Mouse (Mus musculus): ENCODE measurements around the gene Zc3h8.
A peak's percentile ranks its signal among the peaks of the same experiment; 100 is the strongest.

Gene Zc3h8

DNA sequence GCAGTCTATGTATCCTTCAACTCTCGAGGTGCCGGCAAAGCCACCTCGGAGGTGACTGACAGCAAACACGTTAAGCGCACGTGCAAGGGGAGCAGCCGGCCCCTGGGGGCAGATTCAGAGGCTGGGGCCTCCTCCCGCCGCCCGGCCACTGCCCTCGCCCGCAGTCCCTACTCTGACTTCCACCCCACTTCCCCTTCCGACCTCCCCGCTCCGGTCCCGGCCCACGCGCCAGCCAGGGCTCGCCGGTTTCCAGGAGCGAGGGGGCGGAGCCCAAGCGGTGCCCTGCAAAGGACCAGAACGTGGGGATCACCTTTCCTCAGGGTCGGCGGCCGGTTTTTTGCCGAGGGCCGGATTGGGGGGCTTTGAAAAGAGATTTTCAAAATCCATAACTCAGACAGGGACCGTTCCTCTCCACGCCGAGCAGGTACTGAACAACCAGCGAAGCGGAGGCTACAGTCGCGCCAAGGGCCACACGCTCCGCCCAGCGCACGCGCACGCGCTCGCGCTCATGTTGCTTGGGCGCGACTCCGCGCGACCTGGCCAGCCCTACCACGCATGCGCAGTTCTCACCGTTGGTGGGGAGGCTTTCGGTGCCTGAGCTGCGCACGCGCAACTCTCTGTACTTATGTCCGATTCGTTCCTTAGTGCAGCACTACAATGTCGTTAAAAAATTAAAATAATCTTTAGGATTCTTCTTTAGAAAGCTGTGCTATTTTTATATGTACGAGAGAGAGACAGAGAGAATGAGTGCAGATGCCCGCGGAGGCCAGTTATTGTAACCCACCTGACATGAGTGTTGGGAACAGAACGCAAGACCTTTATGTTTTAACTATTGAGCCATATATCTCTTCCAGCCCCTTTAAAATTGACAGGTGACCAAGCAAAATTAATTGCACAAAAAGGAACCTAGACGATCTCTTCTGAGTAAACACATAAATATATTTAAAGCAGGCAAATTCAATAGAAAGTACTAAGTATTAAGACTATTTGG is at the start of gene Zc3h8:
TSS of gene Zc3h8 (minus strand) at position 540 of the 991 bp plus-strand sequence.
- DNase-seq: peak; percentile 98

DNA sequence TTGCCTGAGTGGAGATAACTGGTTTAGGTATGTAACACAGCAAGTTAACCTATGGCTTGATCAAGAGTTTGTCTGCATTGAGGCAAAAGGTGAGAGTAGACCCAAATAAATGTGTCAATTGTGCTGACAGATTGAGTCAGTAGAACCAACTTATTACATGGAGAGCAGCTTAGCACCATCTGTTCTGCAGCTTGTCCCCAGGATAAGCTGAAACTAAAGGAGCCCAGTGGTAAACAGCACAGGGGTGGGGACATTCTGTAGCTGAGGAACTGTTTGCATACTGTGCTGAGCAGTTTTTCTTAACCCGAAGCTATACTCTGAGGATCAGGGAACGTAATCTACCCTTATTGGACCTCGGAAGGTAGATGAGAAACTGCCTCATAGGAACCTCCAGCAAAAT is 40.9 kb upstream of the Zc3h8 start:
- no peak for DNase-seq

DNA sequence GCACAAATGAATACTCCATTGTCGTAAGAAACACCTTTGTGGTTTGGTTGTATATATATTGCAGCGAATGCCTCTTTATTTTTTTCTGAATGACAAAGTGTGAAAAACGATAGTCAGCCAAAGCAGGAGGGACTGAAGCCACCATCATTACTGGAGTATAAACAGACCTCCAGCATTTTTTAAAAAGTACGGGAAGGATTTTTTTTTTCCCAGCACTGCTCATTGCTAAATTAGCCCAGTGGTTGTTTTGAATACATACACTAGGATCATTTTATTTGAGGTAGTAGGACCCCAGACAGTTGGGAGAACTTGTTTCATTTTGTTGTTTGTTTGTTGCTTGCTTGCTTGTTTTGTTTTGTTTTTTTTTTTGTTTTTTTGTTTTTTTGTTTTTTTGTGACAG is 31.7 kb upstream of the Zc3h8 start:
- no peak for DNase-seq

DNA sequence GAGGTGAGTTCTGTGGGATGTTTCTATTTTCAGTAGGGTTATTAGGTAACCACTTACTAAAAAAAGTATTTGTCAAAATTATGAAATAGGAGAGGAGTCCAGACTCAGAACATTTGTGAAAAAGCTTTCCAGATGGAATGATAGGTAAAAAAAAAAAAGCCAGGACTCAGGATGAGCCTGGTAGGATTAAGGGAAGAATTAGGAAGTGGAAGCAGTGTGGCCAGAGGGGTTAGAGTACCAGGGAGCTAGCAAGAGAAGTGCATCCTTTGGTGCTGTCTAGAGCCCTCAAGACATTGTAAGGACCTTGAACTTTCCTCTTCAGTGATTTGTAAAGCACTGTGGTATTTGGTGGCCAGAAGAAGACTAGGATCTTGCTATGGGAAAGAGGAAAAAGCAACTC is 28.4 kb upstream of the Zc3h8 start:
- no peak for DNase-seq

DNA sequence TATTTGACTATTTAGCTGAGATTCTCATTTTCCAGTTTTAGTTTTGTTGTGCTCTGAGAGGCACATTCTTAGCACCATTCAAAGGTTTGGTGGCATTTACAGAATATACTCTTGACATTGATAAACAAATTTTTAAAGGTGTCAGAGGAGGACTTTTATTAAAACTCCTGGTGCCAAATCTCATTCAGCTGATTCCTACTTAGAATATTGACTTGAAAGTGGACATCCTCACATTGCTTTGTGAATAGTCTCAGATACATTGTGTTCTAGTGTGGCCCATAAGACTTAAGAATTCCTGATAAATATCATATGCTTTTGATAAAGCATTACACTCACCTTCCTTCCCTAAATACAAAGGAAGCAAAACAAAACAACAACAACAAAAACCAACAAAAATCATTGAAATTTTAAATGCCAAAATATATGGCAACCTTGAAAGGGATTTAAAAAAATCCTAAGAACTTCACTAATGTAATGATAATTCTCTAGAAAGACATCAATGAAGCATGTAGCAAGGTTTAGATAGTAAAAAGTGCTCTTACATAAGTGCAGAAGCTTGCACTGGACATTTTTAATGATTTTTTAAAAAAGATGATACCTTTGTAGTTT is 24.7 kb upstream of the Zc3h8 start:
- DNase-seq: no peak

DNA sequence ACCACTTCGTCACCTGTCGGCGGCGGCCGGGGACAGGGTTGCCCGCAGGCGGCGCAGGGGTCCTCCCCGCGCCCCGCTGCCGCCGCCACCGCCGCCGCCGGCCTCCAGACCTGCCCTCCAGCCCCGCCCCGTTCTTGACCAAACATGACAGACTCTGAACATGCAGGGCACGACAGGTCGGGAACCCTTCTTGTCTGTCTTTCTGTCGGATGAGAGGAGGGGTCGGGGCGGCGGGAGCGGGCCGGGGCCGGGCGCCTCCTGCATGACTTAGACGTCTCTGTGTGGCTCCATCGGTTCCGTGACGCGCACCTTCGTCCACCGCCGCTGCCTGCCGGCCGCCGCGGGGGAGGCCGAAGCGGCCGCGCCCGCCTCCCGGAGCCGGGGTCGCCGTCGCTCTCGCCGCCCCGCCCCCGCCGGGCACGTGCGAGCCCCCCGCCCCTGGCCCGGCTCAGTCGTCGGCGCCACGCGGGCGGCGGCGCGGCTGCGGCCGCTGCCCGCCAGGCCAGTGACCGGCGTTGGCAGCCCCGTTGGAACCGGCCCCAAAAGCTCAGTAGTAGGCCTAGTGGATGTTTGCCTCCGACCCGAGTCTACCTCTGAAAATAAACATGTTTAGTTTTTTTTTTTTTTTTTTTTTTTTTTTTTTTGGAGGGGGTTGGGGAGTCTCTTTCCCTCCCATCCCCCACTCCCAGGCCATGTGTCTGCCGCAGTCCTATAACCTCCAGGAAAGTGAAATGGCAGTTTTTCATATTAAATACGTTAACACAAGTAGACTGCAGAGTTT is 24.0 kb upstream of the Zc3h8 start, which contains the start of gene Gm10762:
TSS of gene Gm10762 (minus strand) at position 65 of the 781 bp plus-strand sequence.
- peak; percentile 88 for DNase-seq

DNA sequence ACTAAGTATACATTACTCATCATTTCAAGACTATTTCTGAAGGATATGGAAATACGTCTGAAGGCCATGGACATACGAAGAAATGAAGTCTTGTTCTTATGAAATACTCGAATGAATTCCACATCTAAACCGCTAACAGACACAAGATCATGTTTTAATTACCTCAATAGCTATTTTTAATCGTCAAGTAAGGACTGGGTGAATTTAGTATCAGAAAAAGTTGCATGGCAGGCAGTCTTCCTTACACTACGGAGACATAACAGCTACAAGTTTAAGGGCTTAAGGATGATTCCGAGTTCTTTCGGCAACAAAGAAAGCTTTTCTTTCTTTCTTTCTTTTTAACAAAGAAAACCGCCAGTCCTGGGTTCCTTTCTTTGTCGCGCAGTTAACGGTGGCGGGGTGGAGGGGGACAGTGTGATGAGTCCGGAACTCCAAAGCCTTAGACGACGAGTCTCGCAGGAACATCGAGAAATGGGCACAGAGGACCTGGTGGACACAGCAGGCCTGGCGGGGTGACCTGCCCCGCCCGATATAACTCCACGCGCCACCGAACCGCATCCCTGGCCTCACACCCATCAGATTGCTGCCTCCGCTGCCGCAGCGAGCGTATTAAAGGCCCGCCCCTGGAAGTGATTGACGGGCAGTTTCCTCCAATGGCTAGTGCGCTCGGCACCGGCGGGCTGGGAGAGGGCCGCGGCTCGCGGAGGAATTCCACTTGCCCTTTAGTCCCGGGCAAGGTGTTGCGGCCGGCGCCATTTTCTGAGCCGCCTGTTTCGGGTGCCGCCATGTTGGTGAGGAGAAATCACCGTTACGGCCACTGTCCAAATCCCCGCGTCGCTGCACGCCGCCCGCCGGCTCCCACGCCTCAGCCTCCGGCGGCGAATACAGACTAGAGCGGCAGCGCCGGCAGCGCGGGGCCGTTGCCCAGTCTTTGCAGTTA is 23.0 kb upstream of the Zc3h8 start, which contains the start of gene Zc3h6:
TSS of gene Zc3h6 (plus strand) at position 762 of the 940 bp plus-strand sequence.
- DNase-seq: peak; percentile 100

DNA sequence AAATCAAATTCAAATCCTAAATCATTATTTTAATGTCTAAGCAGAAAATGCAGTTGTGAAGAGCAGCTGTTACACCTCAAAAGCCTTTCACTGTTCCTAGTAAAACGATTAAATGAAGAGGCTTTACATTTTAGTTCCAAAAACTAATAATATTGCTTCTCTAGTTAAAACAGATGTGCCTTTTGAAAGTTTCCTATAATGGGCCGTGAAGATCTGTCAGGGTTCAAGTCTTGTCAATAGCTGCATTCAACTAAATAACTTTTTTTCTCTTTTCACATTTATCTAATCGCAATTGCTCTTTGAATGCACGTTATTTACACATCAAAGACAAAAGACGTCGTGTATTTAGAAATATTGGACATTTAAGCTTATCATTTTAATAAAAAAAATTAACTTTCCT is 22.4 kb upstream of the Zc3h8 start:
- DNase-seq: no peak

DNA sequence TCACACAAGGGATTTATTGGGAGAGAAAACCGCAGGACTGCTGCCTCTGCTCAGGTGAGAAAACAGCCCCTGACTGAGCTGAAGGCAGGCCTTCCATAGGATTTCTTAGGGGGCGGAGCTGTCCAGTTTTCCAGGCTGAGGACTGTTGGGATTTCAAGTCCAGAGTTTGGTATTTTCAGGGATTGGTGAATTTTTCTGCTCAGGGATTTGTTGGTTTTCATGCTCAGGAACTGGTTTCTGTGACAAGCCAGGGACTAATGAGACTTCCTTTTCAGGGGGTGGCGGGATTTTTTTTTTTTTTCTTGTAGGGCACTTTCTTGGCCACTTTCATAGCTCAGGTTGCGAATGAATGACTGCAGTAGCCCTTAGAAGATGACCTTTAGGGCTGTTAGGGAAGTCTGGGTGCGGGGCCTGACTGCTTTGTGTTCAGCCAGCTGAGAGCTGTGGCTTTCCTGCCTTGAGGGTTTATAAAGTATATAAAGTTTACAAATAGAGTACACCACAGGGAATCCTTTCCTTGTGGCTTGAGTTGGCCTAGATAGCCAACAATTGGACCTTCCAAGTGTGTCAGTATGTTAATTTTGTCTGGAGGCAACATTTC is 21.7 kb upstream of the Zc3h8 start:
- no peak for DNase-seq

DNA sequence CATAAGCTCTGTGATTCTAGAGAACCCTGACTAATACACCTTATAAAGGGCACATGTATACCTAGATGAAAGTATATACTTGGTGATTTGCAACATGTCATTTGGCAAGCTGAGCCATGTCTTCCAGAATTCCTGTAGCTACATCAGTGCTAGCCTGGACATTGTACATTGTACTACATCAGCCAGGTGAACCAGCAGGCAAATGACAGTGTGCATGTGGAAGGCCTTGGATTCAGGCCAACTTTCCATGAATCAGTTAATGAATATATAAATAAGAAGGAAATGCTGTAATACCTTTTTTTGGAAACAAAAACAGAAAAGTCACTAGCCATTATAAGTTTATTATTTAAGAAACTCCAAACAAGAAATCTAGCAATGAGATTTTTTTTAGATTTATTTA is 10.3 kb upstream of the Zc3h8 start:
- DNase-seq: no peak

DNA sequence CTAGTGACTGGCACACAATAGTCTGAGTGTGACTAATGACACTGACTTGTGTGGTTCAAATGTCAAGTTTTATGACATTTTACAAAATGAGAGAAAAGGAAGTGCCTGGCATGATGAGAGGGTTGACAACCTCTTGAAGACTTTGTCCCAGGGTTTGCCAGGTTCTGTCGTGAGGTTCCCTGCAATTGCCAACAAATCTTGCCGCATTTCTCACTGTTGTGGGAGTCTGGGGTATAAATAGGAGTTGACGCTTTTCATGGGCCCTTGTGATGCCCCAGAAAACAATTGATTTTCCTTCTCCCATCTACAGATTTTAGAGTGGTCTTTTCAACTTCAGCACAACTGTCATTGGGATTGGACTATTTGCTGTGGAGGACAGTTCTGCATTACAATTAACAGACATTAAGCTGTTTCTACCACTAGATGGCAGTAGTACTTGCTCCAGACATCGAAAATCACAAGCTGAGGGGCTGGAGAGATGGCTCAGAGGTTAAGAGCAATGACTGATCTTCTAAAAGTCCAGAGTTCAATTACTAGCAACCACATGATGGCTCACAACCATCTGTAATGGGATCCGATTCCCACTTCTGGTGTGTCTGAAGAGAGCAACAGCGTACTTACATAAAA is 4.2 kb upstream of the Zc3h8 start:
- no peak for DNase-seq

DNA sequence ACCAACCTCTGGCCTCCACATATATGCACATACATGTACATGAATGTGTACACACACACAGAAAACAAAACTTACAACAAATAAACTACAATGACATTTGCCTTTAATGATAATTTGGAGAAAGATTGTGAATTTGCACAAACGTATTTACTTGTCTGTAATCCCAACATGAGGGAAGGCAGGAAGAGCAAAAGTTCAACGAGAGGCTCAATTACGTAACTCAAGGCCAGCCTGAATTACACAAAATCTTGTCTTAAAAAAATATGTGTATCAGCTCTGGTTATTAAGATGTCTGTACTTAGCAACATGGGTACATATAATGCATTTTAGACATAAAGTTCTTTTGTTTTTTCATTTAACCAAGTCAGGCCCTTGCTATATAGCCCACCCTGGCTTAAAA is 7.6 kb downstream of the Zc3h8 start:
- no peak for DNase-seq

DNA sequence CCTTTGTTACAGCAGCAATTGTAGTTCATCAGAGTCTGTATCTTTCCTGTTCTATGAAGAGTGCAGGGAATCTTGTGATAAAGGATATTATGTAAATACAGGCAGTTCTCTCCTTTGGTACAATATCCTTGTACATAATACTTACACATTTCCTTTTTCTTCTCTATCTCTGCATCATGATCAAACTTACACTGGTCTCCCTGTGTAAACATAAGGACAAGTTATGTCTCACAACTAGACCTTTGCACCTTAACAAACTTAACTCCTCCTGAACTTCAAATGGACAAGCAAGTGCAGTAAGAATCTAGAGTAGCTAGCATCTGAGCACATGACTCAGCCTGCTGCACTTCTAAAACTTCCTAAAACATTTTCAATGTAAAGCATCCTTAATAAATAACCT is 13.2 kb downstream of the Zc3h8 start:
- DNase-seq: no peak

DNA sequence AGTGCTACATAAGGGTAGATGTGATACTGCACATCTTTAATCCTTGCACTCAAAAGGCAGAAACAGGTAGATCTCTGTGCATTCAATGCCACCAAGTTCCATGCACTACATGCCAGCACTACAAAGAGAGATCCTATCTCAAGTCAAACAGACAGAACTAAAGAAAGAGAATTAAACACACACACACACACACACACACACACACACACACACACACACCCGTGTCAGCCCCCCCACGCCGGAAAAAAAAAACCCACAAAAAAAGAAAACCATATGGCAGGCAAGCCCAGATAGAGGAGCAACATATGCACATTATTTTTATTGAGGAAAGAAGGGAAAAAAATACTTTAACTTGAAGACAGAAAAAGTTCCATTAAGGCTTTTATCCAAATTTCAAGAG is 15.4 kb downstream of the Zc3h8 start:
- DNase-seq: no peak

DNA sequence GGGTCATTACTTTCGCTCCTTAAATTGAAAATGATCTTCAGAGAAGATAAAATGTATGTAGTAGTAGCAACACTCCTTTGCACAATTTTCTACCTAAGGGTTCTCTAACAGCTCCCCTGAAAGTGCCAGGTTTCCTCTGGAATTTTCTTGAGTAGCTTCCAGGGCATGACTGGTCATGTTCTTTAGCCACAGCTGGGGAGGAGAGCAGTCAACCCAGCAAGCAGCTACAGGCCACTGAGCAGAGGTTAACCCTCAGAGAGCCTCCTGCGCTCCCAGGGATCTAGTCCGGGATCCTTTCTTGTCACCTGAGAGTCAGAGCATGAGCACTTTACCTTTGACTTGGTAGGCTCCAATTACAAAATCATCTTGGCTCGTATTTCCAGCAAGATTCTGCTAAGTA is 19.1 kb downstream of the Zc3h8 start:
- DNase-seq: no peak

DNA sequence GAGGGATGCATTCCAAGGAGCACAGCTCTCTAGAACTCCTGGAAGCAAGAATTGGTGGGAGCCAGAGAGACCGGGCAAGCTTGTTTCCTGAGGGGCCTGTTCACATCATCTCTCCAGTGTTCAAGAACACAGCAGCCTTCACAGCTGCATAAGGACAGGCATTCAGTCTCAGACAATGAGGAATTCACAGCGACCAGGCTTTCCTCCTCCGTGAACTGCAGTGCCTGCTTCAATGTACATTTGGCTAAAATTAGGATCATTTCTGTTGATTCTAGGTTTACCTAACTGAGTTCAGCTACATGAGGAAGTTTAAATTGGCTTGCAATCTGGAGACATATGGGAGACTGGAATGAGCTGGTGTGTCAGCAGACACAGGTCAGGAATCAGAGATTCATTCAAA is 27.3 kb downstream of the Zc3h8 start:
- no peak for DNase-seq

DNA sequence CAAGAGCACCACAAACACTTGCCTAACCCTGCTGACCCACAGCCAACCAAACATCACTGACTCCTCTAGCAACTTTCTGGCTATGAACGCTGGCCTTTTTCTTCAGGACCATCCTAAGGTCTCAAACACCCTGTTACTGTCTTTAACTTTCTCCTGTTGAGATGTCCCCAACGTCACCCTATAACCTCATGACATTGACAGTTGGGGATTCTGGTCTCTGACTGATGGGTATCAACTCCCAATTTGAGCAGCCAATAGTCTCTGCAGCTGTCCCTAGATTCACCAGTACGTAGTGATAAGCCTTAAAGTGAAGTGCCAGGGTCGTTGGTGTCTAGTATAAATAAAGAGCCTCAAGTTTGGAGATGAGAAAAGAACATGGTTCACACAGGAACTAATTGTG is 28.9 kb downstream of the Zc3h8 start:
- DNase-seq: no peak

DNA sequence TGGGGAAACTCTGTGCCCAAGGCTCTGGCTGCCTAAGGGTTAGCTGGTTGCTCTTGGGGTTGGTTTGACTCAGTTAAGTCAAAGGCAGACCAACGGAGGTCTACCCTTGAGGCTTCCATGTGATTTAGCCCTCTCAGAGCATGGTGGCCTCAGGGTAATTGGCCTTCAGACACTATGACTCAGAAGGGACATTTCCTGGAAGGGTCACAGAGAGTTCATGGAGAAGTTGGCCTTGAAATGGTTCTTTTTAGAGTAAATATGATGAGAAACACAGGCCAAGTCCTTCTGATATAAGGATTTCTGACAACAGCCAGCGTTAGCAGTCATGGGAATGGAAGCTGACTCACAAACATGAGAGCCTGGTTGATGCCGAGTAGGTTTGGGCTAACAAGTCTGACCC is 40.2 kb downstream of the Zc3h8 start:
- no peak for DNase-seq

DNA sequence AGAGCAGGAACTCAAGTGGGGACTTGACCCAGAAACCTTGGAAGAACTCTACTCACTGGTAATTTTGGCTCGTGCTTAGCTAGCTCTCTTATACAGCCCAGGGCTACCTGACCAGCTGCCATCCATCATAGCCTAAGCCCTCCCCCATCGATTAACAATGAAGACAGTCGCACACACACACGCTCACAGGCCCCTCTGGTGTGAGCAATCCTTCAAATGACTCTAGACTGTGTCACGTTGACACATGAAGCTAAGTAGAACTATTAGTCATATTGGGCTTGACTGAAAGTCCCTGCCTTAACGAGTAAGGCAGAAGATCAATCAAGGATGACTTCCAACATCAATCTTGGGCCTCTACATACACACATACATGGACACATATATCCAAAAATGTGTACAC is 41.0 kb downstream of the Zc3h8 start:
- DNase-seq: no peak

DNA sequence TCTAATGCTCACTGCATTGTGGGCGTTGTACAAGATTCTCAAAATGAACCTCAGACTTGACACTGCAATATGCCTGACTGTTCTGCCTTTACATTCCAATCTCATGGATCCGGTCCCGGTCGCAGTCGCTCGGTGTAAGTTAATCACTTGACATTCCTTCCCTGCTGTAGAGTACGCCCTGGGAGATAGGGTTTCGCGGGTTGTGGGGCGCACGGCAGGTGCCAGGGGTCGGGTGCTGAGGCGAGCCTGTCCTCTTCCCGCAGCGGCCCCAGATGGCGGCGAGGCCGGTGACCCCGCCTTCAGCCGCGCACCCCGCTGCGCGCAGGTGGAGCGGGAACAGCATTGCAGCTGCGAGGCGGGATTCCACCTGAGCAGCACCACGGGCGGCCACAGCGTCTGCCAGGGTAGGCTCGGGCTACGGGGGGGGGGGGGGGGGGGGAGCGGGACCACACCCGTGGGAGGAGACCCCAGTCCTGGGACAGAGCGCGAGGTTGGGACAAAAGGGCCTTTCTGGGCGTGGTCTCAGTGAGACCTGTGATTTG is 51.6 kb downstream of the Zc3h8 start:
- DNase-seq: peak; percentile 8
